Mouse (Mus musculus) heart, adult 9 months (tissue): Measurements from ENCODE around the gene Gm17720.
"Not testable (repeated sequence)": the region's sequence is repeated elsewhere in the genome, so short reads cannot be mapped to it uniquely, and the experiment has no call there.

Experiments used
- DNase-seq, 2 experiments: peaks; one replicate each; pipeline ENCODE4 v3.0.0; 2022; ENCODE audit warnings: low spot score in 2 of 2

Gene Gm17720

GRCm38 (mm10) chr8:110039659-110040058 is 62.9 kb downstream of the Gm17720 start, which contains the start of gene Chst4:
TSS of gene Chst4 (minus strand) at chr8:110039740.
- no peak for DNase-seq

- DNase-seq: no peak
Measured at GRCm38 (mm10) chr8:110039216-110039615, 63.3 kb downstream of the Gm17720 start.

GRCm38 (mm10) chr8:110036156-110036555 is 66.4 kb downstream of the Gm17720 start:
- DNase-seq: no peak

GRCm38 (mm10) chr8:110034331-110034730 is 68.2 kb downstream of the Gm17720 start:
- no peak for DNase-seq

GRCm38 (mm10) chr8:110033771-110034170 is 68.8 kb downstream of the Gm17720 start:
- not testable (repeated sequence) for DNase-seq
